Mouse (Mus musculus) limb, embryonic 12.5 days (tissue): ENCODE measurements at regions not wholly inside any gene's neighbourhood (a gene's known extent, or its start where the extent isn't known, plus 50 kb on each side); places are given as distances from the start of the nearest gene placed in this dataset.

Experiments
- ATAC-seq: fragments of 200-750 bp; cut with Nextera tagmentation; 2 replicates; pipeline ENCODE4 v1.8.0; 2017; ENCODE audit warnings: low read depth, moderate TSS enrichment; ENCODE audit not compliant: insufficient number of reproducible peaks, insufficient read depth, low FRiP score, low TSS enrichment
- H3K27ac ChIP-seq: fragments of 300-500 bp; sonication (generic); 2 replicates; pipeline ENCODE4 v1.5.1; 2016; ENCODE audit warnings: mild to moderate bottlenecking, moderate library complexity
- H3K27me3 ChIP-seq: fragments of 300-500 bp; sonication (generic); 2 replicates; pipeline ENCODE4 v1.6.1; 2016; ENCODE audit warnings: mild to moderate bottlenecking, moderate library complexity
- H3K36me3 ChIP-seq: fragments of 300-500 bp; sonication (generic); 2 replicates; pipeline ENCODE4 v1.6.1; 2016; ENCODE audit warnings: mild to moderate bottlenecking, moderate library complexity
- H3K4me1 ChIP-seq: fragments of 300-500 bp; sonication (generic); replicated peaks from 2 replicates; pipeline ENCODE4 v1.6.1; 2016
- H3K4me2 ChIP-seq: fragments of 300-500 bp; sonication (generic); 2 replicates; pipeline ENCODE4 v1.6.1; 2016; ENCODE audit warnings: mild to moderate bottlenecking, moderate library complexity
- H3K4me3 ChIP-seq: fragments of 300-500 bp; sonication (generic); replicated peaks from 2 replicates; pipeline ENCODE4 v1.5.1; 2016; ENCODE audit warnings: mild to moderate bottlenecking
- H3K9ac ChIP-seq: fragments of 300-500 bp; sonication (generic); replicated peaks from 2 replicates; pipeline ENCODE4 v1.6.1; 2016; ENCODE audit warnings: mild to moderate bottlenecking, moderate library complexity
- H3K9me3 ChIP-seq: fragments of 300-500 bp; sonication (generic); 2 replicates; pipeline ENCODE4 v1.6.1; 2016; ENCODE audit warnings: mild to moderate bottlenecking, moderate library complexity
- WGBS: fragments of 180-500 bp; shearing (Covaris S2); methylation state at CpG from one replicate; pipeline ENCODE4 v1.1.7; 2016; 5-methylcytosine and 5-hydroxymethylcytosine counted together

GRCm38 (mm10) chr13:63699624-63700023 is 115.4 kb upstream of the Ercc6l2 start:
- Histone ChIP-seq H3K4me2 (no peak overlapping the region), H3K27me3 (no peaks in the 10 kb centered on the region), H3K9me3 (no peaks in the 10 kb centered on the region), H3K36me3 (no peaks in the 10 kb centered on the region), H3K9ac (no peak overlapping the region), H3K27ac (no peak overlapping the region), H3K4me1 (peaks cover 15% of the 10 kb centered on the region), H3K4me3 (no peak overlapping the region)
- 85% methylated on average over 2 of the region's 2 CpGs for WGBS
- no peak for ATAC-seq

- Histone ChIP-seq H3K4me3 (no peak overlapping the region), H3K4me1 (peaks cover 17% of the 10 kb centered on the region), H3K4me2 (no peak overlapping the region), H3K36me3 (no peaks in the 10 kb centered on the region), H3K27me3 (no peaks in the 10 kb centered on the region), H3K9ac (no peak overlapping the region), H3K9me3 (no peaks in the 10 kb centered on the region), H3K27ac (peak overlapping the region; percentile 85)
- no peak for ATAC-seq
- WGBS, result 56% methylated on average over 3 of the region's 3 CpGs
Observed at GRCm38 (mm10) chr13:63700747-63701146, 114.3 kb upstream of the Ercc6l2 start.

GRCm38 (mm10) chr13:63701199-63702175 is 113.6 kb upstream of the Ercc6l2 start:
- Histone ChIP-seq H3K9ac (no peak overlapping the region), H3K9me3 (no peaks in the 10 kb centered on the region), H3K4me3 (no peak overlapping the region), H3K4me2 (no peak overlapping the region), H3K27ac (peak overlapping the region; percentile 85), H3K36me3 (no peaks in the 10 kb centered on the region), H3K4me1 (peaks cover 22% of the 10 kb centered on the region), H3K27me3 (no peaks in the 10 kb centered on the region)
- 29% methylated on average over 9 of the region's 9 CpGs for WGBS
- ATAC-seq, result peak; percentile 15; the same call in 1 of the 2 replicates

GRCm38 (mm10) chr13:63708567-63708966 is 106.5 kb upstream of the Ercc6l2 start:
- H3K9me3 ChIP-seq, result peaks cover 6% of the 10 kb centered on the region
- H3K27me3 ChIP-seq, result no peaks in the 10 kb centered on the region
- H3K4me3 ChIP-seq, result no peak overlapping the region
- H3K4me1 ChIP-seq, result peaks cover 8% of the 10 kb centered on the region
- ATAC-seq, result no peak
- H3K36me3 ChIP-seq, result no peaks in the 10 kb centered on the region
- no peak overlapping the region for H3K9ac ChIP-seq
- WGBS, result 88% methylated on average over 2 of the region's 2 CpGs
- H3K27ac ChIP-seq, result no peak overlapping the region
- no peak overlapping the region for H3K4me2 ChIP-seq

GRCm38 (mm10) chr13:63713137-63713536 is 101.9 kb upstream of the Ercc6l2 start:
- Histone ChIP-seq H3K4me2 (no peak overlapping the region), H3K9me3 (peaks cover 6% of the 10 kb centered on the region), H3K9ac (no peak overlapping the region), H3K27me3 (no peaks in the 10 kb centered on the region), H3K27ac (no peak overlapping the region), H3K36me3 (no peaks in the 10 kb centered on the region), H3K4me1 (no peaks in the 10 kb centered on the region), H3K4me3 (no peak overlapping the region)
- 89% methylated on average over 3 of the region's 3 CpGs for WGBS
- ATAC-seq, result no peak

GRCm38 (mm10) chr13:63716498-63716897 is 98.5 kb upstream of the Ercc6l2 start:
- Histone ChIP-seq H3K9me3 (peaks cover 6% of the 10 kb centered on the region), H3K27me3 (peaks cover 2% of the 10 kb centered on the region; the same call in 1 of the 2 replicates), H3K4me1 (peaks cover 19% of the 10 kb centered on the region), H3K9ac (no peak overlapping the region; the same call in 1 of the 2 replicates), H3K27ac (no peak overlapping the region), H3K4me3 (no peak overlapping the region), H3K36me3 (no peaks in the 10 kb centered on the region), H3K4me2 (no peak overlapping the region)
- ATAC-seq, result no peak
- WGBS, result 84% methylated on average over 1 of the region's 1 CpGs

- Histone ChIP-seq H3K4me3 (no peak overlapping the region), H3K4me2 (no peak overlapping the region), H3K9ac (no peak overlapping the region), H3K9me3 (peaks cover 6% of the 10 kb centered on the region), H3K4me1 (peaks cover 19% of the 10 kb centered on the region), H3K27me3 (peaks cover 4% of the 10 kb centered on the region; the same call in 1 of the 2 replicates), H3K36me3 (no peaks in the 10 kb centered on the region), H3K27ac (no peak overlapping the region)
- WGBS, result 85% methylated on average over 3 of the region's 3 CpGs
- no peak for ATAC-seq
Observed at GRCm38 (mm10) chr13:63717249-63717648, 97.8 kb upstream of the Ercc6l2 start.

GRCm38 (mm10) chr13:63718782-63719181 is 96.3 kb upstream of the Ercc6l2 start:
- no peak overlapping the region for H3K27ac ChIP-seq
- 34% methylated on average over 2 of the region's 2 CpGs for WGBS
- no peak for ATAC-seq
- H3K36me3 ChIP-seq, result no peaks in the 10 kb centered on the region
- no peak overlapping the region for H3K4me2 ChIP-seq
- H3K4me3 ChIP-seq, result no peak overlapping the region
- no peaks in the 10 kb centered on the region for H3K9me3 ChIP-seq
- H3K27me3 ChIP-seq, result peaks cover 7% of the 10 kb centered on the region
- no peak overlapping the region for H3K9ac ChIP-seq
- peaks cover 19% of the 10 kb centered on the region for H3K4me1 ChIP-seq

GRCm38 (mm10) chr13:63719351-63720207 is 95.5 kb upstream of the Ercc6l2 start:
- H3K36me3 ChIP-seq, result no peaks in the 10 kb centered on the region
- 0 out of 2 replicates have a peak, but pooled peaks have one; percentile 39 for ATAC-seq
- H3K9me3 ChIP-seq, result no peaks in the 10 kb centered on the region
- peak overlapping the region; percentile 41; the same call in 1 of the 2 replicates for H3K27ac ChIP-seq
- peaks cover 7% of the 10 kb centered on the region for H3K27me3 ChIP-seq
- H3K9ac ChIP-seq, result no peak overlapping the region
- no peak overlapping the region for H3K4me2 ChIP-seq
- WGBS, result 10% methylated on average over 8 of the region's 8 CpGs
- no peak overlapping the region for H3K4me3 ChIP-seq
- peaks cover 25% of the 10 kb centered on the region for H3K4me1 ChIP-seq

- Histone ChIP-seq H3K36me3 (no peaks in the 10 kb centered on the region), H3K27me3 (peaks cover 7% of the 10 kb centered on the region), H3K4me2 (no peak overlapping the region), H3K4me1 (peaks cover 36% of the 10 kb centered on the region), H3K27ac (no peak overlapping the region), H3K9ac (no peak overlapping the region), H3K9me3 (no peaks in the 10 kb centered on the region), H3K4me3 (no peak overlapping the region)
- WGBS, result 70% methylated on average over 3 of the region's 3 CpGs
- ATAC-seq, result no peak
Observed at GRCm38 (mm10) chr13:63720610-63721009, 94.4 kb upstream of the Ercc6l2 start.

- Histone ChIP-seq H3K27ac (no peak overlapping the region), H3K9ac (no peak overlapping the region), H3K4me3 (no peak overlapping the region), H3K27me3 (peaks cover 7% of the 10 kb centered on the region), H3K4me2 (no peak overlapping the region), H3K4me1 (peaks cover 41% of the 10 kb centered on the region), H3K9me3 (no peaks in the 10 kb centered on the region), H3K36me3 (no peaks in the 10 kb centered on the region)
- no peak for ATAC-seq
- 75% methylated on average over 5 of the region's 5 CpGs for WGBS
Observed at GRCm38 (mm10) chr13:63721011-63721625, 93.9 kb upstream of the Ercc6l2 start.
